Mouse (Mus musculus): ENCODE measurements at regions not wholly inside any gene's neighbourhood (a gene's known extent, or its start where the extent isn't known, plus 50 kb on each side); places are given as distances from the start of the nearest gene placed in this dataset.

GRCm38 (mm10) chr11:26789281-26789680, 195.5 kb upstream of the Vrk2 start:
- TF ChIP-seq CTCF (conservative IDR thresholded peaks at IDR 0.05 in 1 of 2, IDR thresholded peaks at IDR 0.05 in 1 of 2; ENCODE audit: low read depth in 2 of 2, low read length in 2 of 2) = no peak
- TF ChIP-seq POLR2A (IDR thresholded peaks at IDR 0.05; ENCODE audit: low read depth, low read length) = no peak
- no peak for TF ChIP-seq JUND (conservative IDR thresholded peaks at IDR 0.05; ENCODE audit: low read depth, low read length)
- TF ChIP-seq KAT2A (IDR thresholded peaks at IDR 0.05; ENCODE audit: insufficient replicate concordance, low read length) = no peak
- no peak for TF ChIP-seq GABPA (IDR thresholded peaks at IDR 0.05; ENCODE audit: insufficient replicate concordance, low read depth, low read length)
- TF ChIP-seq EP300 (IDR thresholded peaks at IDR 0.05; ENCODE audit: low read length) = no peak
- no peak for TF ChIP-seq MYC (IDR thresholded peaks at IDR 0.05; ENCODE audit: low read depth, low read length)
- no peak for TF ChIP-seq MAFK (IDR thresholded peaks at IDR 0.05; ENCODE audit: insufficient replicate concordance, low read length)
- TF ChIP-seq MEF2A (IDR thresholded peaks at IDR 0.05; ENCODE audit: borderline replicate concordance, low read depth, low read length) = no peak
- TF ChIP-seq ELF1 (IDR thresholded peaks at IDR 0.05; ENCODE audit: low read depth, low read length) = no peak
